8 mouse cellular contexts compared by ENCODE assay signal in the genomic region with DNA sequence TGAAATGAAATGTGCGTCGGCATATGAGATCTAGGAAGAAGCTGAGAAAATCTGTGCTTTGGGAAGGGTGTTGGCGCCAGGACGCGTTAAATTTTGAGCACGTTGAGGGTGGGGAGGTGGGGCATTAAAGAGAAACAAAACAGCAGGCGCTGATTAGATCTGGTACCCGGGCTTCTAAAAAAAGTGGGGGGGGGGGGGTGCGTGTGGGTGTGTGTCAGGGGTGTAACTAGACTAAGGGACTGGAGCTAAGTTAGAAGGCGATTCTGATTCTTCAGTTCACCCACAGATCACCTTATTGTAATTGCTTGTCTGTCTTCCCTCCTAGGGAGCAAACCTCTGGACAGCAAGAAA. TPM values are rescaled to one million over a fixed set of nuclear protein-coding genes. Genes with fewer than 3 reads are reported as not detected.
DNase-seq lines count a peak whose midpoint lies in the region; ATAC-seq lines count a peak whose summit lies in the region.

No protein-coding gene starts in this region.

- 0 out of 2 replicates have a peak, but pooled peaks cover 4% of the 10 kb centered on the region for H3K36me3 ChIP-seq in kidney, embryonic 16.5 days (ENCODE audit: insufficient read depth, low read length)
- peaks cover 27% of the 10 kb centered on the region for H3K36me3 ChIP-seq in embryonic facial prominence, embryonic 10.5 days (replicated peaks)
- no peaks in the 10 kb centered on the region for H3K36me3 ChIP-seq in intestine, embryonic 15.5 days
- peaks cover 5% of the 10 kb centered on the region for H3K36me3 ChIP-seq in midbrain, embryonic 16.5 days (ENCODE audit: control insufficient read depth, insufficient read depth, low read length)

- peaks cover 9% of the 10 kb centered on the region; the same call in 1 of the 2 replicates for H3K4me1 ChIP-seq in kidney, embryonic 16.5 days (ENCODE audit: insufficient read depth, low read length)
- H3K4me1 ChIP-seq in embryonic facial prominence, embryonic 10.5 days, result peaks cover 20% of the 10 kb centered on the region
- peaks cover 5% of the 10 kb centered on the region for H3K4me1 ChIP-seq in intestine, embryonic 15.5 days (replicated peaks)
- H3K4me1 ChIP-seq in midbrain, embryonic 16.5 days (ENCODE audit: control insufficient read depth, insufficient read depth, low read length), result peaks cover 23% of the 10 kb centered on the region

- WGBS in kidney, embryonic 16.5 days, result under 1% methylated on average over 10 of the region's 10 CpGs
- under 1% methylated on average over 10 of the region's 10 CpGs for WGBS in embryonic facial prominence, embryonic 10.5 days
- under 1% methylated on average over 10 of the region's 10 CpGs for WGBS in intestine, embryonic 15.5 days
- under 1% methylated on average over 9 of the region's 10 CpGs for WGBS in midbrain, embryonic 16.5 days

- peak overlapping the region; percentile 36; the same call in 1 of the 2 replicates for H3K27ac ChIP-seq in kidney, embryonic 16.5 days (ENCODE audit: low read length)
- H3K27ac ChIP-seq in embryonic facial prominence, embryonic 10.5 days (replicated peaks), result peak overlapping the region; percentile 89
- H3K27ac ChIP-seq in intestine, embryonic 15.5 days, result peak overlapping the region; percentile 77
- peak overlapping the region; percentile 75 for H3K27ac ChIP-seq in midbrain, embryonic 16.5 days (ENCODE audit: low read length)

- H3K4me3 ChIP-seq in kidney, embryonic 16.5 days (ENCODE audit: low read length), result peak overlapping the region; percentile 85
- peak overlapping the region; percentile 88 for H3K4me3 ChIP-seq in embryonic facial prominence, embryonic 10.5 days
- H3K4me3 ChIP-seq in intestine, embryonic 15.5 days (replicated peaks), result peak overlapping the region; percentile 86
- H3K4me3 ChIP-seq in midbrain, embryonic 16.5 days (ENCODE audit: low read depth, low read length), result peak overlapping the region; percentile 72

- ATAC-seq in kidney, embryonic 16.5 days (ENCODE audit: low FRiP score, low TSS enrichment), result peak; percentile 3; the same call in 1 of the 2 replicates
- ATAC-seq in intestine, embryonic 15.5 days, result no peak
- no peak; the same call in 1 of the 2 replicates for ATAC-seq in midbrain, embryonic 16.5 days

- H3K27me3 ChIP-seq in kidney, embryonic 16.5 days (ENCODE audit: insufficient read depth, low read length), result no peaks in the 10 kb centered on the region
- H3K27me3 ChIP-seq in embryonic facial prominence, embryonic 10.5 days (replicated peaks; ENCODE audit: low read depth, poor library complexity, severe bottlenecking), result no peaks in the 10 kb centered on the region
- H3K27me3 ChIP-seq in intestine, embryonic 15.5 days (replicated peaks), result no peaks in the 10 kb centered on the region
- H3K27me3 ChIP-seq in midbrain, embryonic 16.5 days (ENCODE audit: control insufficient read depth, insufficient read depth, low read depth, low read length), result no peaks in the 10 kb centered on the region

- H3K9ac ChIP-seq in kidney, embryonic 16.5 days (replicated peaks; ENCODE audit: low read length), result peak overlapping the region; percentile 72
- H3K9ac ChIP-seq in intestine, embryonic 15.5 days, result peak overlapping the region; percentile 22
- H3K9ac ChIP-seq in midbrain, embryonic 16.5 days (ENCODE audit: low read depth, low read length), result 0 out of 2 replicates have a peak overlapping the region, but pooled peaks have one; percentile 17

- H3K4me2 ChIP-seq in kidney, embryonic 16.5 days (replicated peaks; ENCODE audit: low read depth, low read length), result peak overlapping the region; percentile 76
- H3K4me2 ChIP-seq in intestine, embryonic 15.5 days (replicated peaks), result peak overlapping the region; percentile 71
- H3K4me2 ChIP-seq in midbrain, embryonic 16.5 days (ENCODE audit: low read length), result peak overlapping the region; percentile 66

- H3K9me3 ChIP-seq in kidney, embryonic 16.5 days (ENCODE audit: low read length), result no peaks in the 10 kb centered on the region
- H3K9me3 ChIP-seq in embryonic facial prominence, embryonic 10.5 days, result no peaks in the 10 kb centered on the region
- no peaks in the 10 kb centered on the region for H3K9me3 ChIP-seq in intestine, embryonic 15.5 days
- no peaks in the 10 kb centered on the region for H3K9me3 ChIP-seq in midbrain, embryonic 16.5 days (replicated peaks; ENCODE audit: control insufficient read depth, low read length, poor library complexity, severe bottlenecking)

- DNase-seq in kidney, postnatal 10 days, result no peak
- no peak for DNase-seq in embryonic facial prominence, embryonic 10.5 days (ENCODE audit: low spot score)
- DNase-seq in natural killer cell, adult 2 months (ENCODE audit: low spot score in 2 of 2), result no peak
- no peak for DNase-seq in right cerebral cortex, postnatal 14 days
- DNase-seq in kidney, postnatal 25 days, result no peak

RNA-seq across cellular contexts. Expression of a gene that starts 1.2 kb away (rescaled TPM):
- polyA plus RNA-seq in kidney, embryonic 16.5 days (2015; fragmentation: Nextera tagmentation; extraction: Ambion mirVana), result 58.9 and 60.4 TPM in 2 replicates
- 91.0 and 104 TPM in 2 replicates for polyA plus RNA-seq in embryonic facial prominence, embryonic 10.5 days (2016; fragmentation: Nextera tagmentation; extraction: Ambion mirVana)
- 211 and 228 TPM in 2 replicates for polyA plus RNA-seq in intestine, embryonic 15.5 days (2015; fragmentation: Nextera tagmentation; extraction: Ambion mirVana)
- polyA plus RNA-seq in midbrain, embryonic 16.5 days (2015; fragmentation: Nextera tagmentation; extraction: Ambion mirVana), result 58.4 and 59.2 TPM in 2 replicates

RNA-seq across cellular contexts. Expression of a gene that starts 22.5 kb away (rescaled TPM):
- 11.5 and 12.2 TPM in 2 replicates for polyA plus RNA-seq in kidney, embryonic 16.5 days (2015; fragmentation: Nextera tagmentation; extraction: Ambion mirVana)
- 10.0 and 11.5 TPM in 2 replicates for polyA plus RNA-seq in embryonic facial prominence, embryonic 10.5 days (2016; fragmentation: Nextera tagmentation; extraction: Ambion mirVana)
- polyA plus RNA-seq in intestine, embryonic 15.5 days (2015; fragmentation: Nextera tagmentation; extraction: Ambion mirVana), result 9.8 and 10.5 TPM in 2 replicates
- 16.8 and 17.7 TPM in 2 replicates for polyA plus RNA-seq in midbrain, embryonic 16.5 days (2015; fragmentation: Nextera tagmentation; extraction: Ambion mirVana)

RNA-seq across cellular contexts. Expression of a gene that starts 22.7 kb away (rescaled TPM):
- 6.6 and 8.9 TPM in 2 replicates for polyA plus RNA-seq in kidney, embryonic 16.5 days (2015; fragmentation: Nextera tagmentation; extraction: Ambion mirVana)
- polyA plus RNA-seq in embryonic facial prominence, embryonic 10.5 days (2016; fragmentation: Nextera tagmentation; extraction: Ambion mirVana), result 3.1 and 3.3 TPM in 2 replicates
- polyA plus RNA-seq in intestine, embryonic 15.5 days (2015; fragmentation: Nextera tagmentation; extraction: Ambion mirVana), result 7.0 and 7.8 TPM in 2 replicates
- polyA plus RNA-seq in midbrain, embryonic 16.5 days (2015; fragmentation: Nextera tagmentation; extraction: Ambion mirVana), result 8.2 and 8.6 TPM in 2 replicates

Comparison
In these comparisons a context has a peak if more than half of its experiments do, and no peak if none do; other contexts are left out.
1. H3K27ac ChIP-seq: peak in every context shown above with its lines; median percentile 89 in embryonic facial prominence, embryonic 10.5 days; 77 in intestine, embryonic 15.5 days; 75 in midbrain, embryonic 16.5 days; 36 in kidney, embryonic 16.5 days.
2. H3K9ac ChIP-seq: peak in every context shown above with its lines; median percentile 72 in kidney, embryonic 16.5 days; 22 in intestine, embryonic 15.5 days; 17 in midbrain, embryonic 16.5 days.